Mouse (Mus musculus) stomach, embryonic 16.5 days (tissue): Measurements from ENCODE around the gene Iqcf1. TPM values are rescaled to one million over a fixed set of nuclear protein-coding genes. Genes with fewer than 3 reads are reported as not detected.

Source experiments
- ATAC-seq: fragments of 200-750 bp; cut with Nextera tagmentation; 2 replicates; pipeline ENCODE4 v1.8.0; 2017; ENCODE audit warnings: moderate number of reproducible peaks, moderate TSS enrichment; ENCODE audit not compliant: insufficient read depth, low FRiP score
- H3K27ac ChIP-seq: fragments of 300-500 bp; sonication (generic); 2 replicates; pipeline ENCODE4 v1.5.1; 2014; ENCODE audit warnings: low read length
- H3K27me3 ChIP-seq: fragments of 300-500 bp; sonication (generic); 2 replicates; pipeline ENCODE4 v1.6.1; 2014; ENCODE audit warnings: low read length, control low read depth, mixed read lengths; ENCODE audit not compliant: control insufficient read depth, insufficient read depth
- H3K36me3 ChIP-seq: fragments of 300-500 bp; sonication (generic); 2 replicates; pipeline ENCODE4 v1.6.1; 2014; ENCODE audit warnings: low read length; ENCODE audit not compliant: control insufficient read depth, insufficient read depth
- H3K4me1 ChIP-seq: fragments of 300-500 bp; sonication (generic); 2 replicates; pipeline ENCODE4 v1.6.1; 2014; ENCODE audit warnings: low read length, control low read depth, mixed read lengths; ENCODE audit not compliant: control insufficient read depth, insufficient read depth
- H3K4me2 ChIP-seq: fragments of 300-500 bp; sonication (generic); 2 replicates; pipeline ENCODE4 v1.6.1; 2014; ENCODE audit warnings: low read depth, low read length, mixed read lengths
- H3K4me3 ChIP-seq: fragments of 300-500 bp; sonication (generic); replicated peaks from 2 replicates; pipeline ENCODE4 v1.5.1; 2014; ENCODE audit warnings: mild to moderate bottlenecking, low read length
- H3K9ac ChIP-seq: fragments of 300-500 bp; sonication (generic); 2 replicates; pipeline ENCODE4 v1.6.1; 2014; ENCODE audit warnings: low read length
- H3K9me3 ChIP-seq: fragments of 300-500 bp; sonication (generic); replicated peaks from 2 replicates; pipeline ENCODE4 v1.6.1; 2016; ENCODE audit warnings: low read length, control low read depth; ENCODE audit not compliant: control insufficient read depth
- WGBS: fragments of 180-500 bp; shearing (Covaris S2); extraction: QIAGEN DNeasy Blood & Tissue Kit; methylation state at CpG from one replicate; pipeline ENCODE4 v1.1.7; 2014; 5-methylcytosine and 5-hydroxymethylcytosine counted together
- polyA plus RNA-seq: library from polyadenylated mRNA; unstranded; fragments of >200 nt; fragmentation: Nextera tagmentation; extraction: Ambion mirVana; gene quantifications from 2 replicates; pipeline ENCODE4 v1.2.1, GENCODE M21; 2015

The Iqcf1 gene
- polyA plus RNA-seq, 1 experiment from 2014 or later = not detected

GRCm38 (mm10) chr9:106476002-106476923, 23.5 kb upstream of the Iqcf1 start:
- no peaks in the 10 kb centered on the region for H3K27me3 ChIP-seq
- peaks cover 40% of the 10 kb centered on the region for H3K4me1 ChIP-seq
- peak overlapping the region; percentile 82 for H3K27ac ChIP-seq
- H3K9me3 ChIP-seq = no peaks in the 10 kb centered on the region
- peak; percentile 54 for ATAC-seq
- peaks cover 7% of the 10 kb centered on the region; the same call in 1 of the 2 replicates for H3K36me3 ChIP-seq
- peak overlapping the region; percentile 62 for H3K9ac ChIP-seq
- WGBS = 16% methylated on average over 16 of the region's 16 CpGs
- peak overlapping the region; percentile 77 for H3K4me3 ChIP-seq
- peak overlapping the region; percentile 56 for H3K4me2 ChIP-seq

- Histone ChIP-seq H3K36me3 (peaks cover 7% of the 10 kb centered on the region; the same call in 1 of the 2 replicates), H3K27me3 (no peaks in the 10 kb centered on the region), H3K9me3 (no peaks in the 10 kb centered on the region), H3K27ac (peak within 1 kb of the TSS; percentile 82), H3K4me1 (peaks cover 36% of the 10 kb centered on the region), H3K9ac (peak within 1 kb of the TSS; percentile 72), H3K4me2 (peak within 1 kb of the TSS; percentile 97), H3K4me3 (peak within 1 kb of the TSS; percentile 77)
- peak; percentile 97 for ATAC-seq
- WGBS = under 1% methylated on average over 41 of the region's 41 CpGs
Observed at GRCm38 (mm10) chr9:106476924-106477484, 22.8 kb upstream of the Iqcf1 start, which contains the start of gene Parp3. Gene Parp3 (minus strand): TSS chr9:106476949.

- no peak overlapping the region for H3K27ac ChIP-seq
- H3K9ac ChIP-seq = peak overlapping the region; percentile 72
- H3K27me3 ChIP-seq = no peaks in the 10 kb centered on the region
- ATAC-seq = no peak
- peaks cover 36% of the 10 kb centered on the region for H3K4me1 ChIP-seq
- H3K9me3 ChIP-seq = no peaks in the 10 kb centered on the region
- peak overlapping the region; percentile 97 for H3K4me2 ChIP-seq
- WGBS = 1% methylated on average over 16 of the region's 16 CpGs
- H3K36me3 ChIP-seq = peaks cover 7% of the 10 kb centered on the region; the same call in 1 of the 2 replicates
- peak overlapping the region; percentile 77 for H3K4me3 ChIP-seq
Observed at GRCm38 (mm10) chr9:106477649-106478048, 22.1 kb upstream of the Iqcf1 start.

- Histone ChIP-seq H3K9ac (peak overlapping the region; percentile 72), H3K27me3 (no peaks in the 10 kb centered on the region), H3K9me3 (no peaks in the 10 kb centered on the region), H3K4me2 (peak overlapping the region; percentile 97), H3K4me3 (peak overlapping the region; percentile 77), H3K4me1 (peaks cover 36% of the 10 kb centered on the region), H3K36me3 (peaks cover 7% of the 10 kb centered on the region; the same call in 1 of the 2 replicates), H3K27ac (no peak overlapping the region)
- WGBS = 75% methylated on average over 9 of the region's 9 CpGs
- no peak for ATAC-seq
Observed at GRCm38 (mm10) chr9:106478101-106478500, 21.7 kb upstream of the Iqcf1 start.

- Histone ChIP-seq H3K4me1 (peaks cover 19% of the 10 kb centered on the region), H3K9me3 (no peaks in the 10 kb centered on the region), H3K4me3 (no peak overlapping the region), H3K27ac (no peak overlapping the region), H3K36me3 (peaks cover 22% of the 10 kb centered on the region), H3K27me3 (no peaks in the 10 kb centered on the region), H3K9ac (no peak overlapping the region), H3K4me2 (no peak overlapping the region)
- ATAC-seq = no peak
- WGBS = 94% methylated on average over 7 of the region's 7 CpGs
Observed at GRCm38 (mm10) chr9:106480541-106480940, 19.2 kb upstream of the Iqcf1 start.

GRCm38 (mm10) chr9:106481075-106481474, 18.7 kb upstream of the Iqcf1 start:
- WGBS = 90% methylated on average over 15 of the region's 15 CpGs
- no peak for ATAC-seq
- Histone ChIP-seq H3K4me3 (no peak overlapping the region), H3K4me1 (peaks cover 14% of the 10 kb centered on the region), H3K27ac (no peak overlapping the region), H3K9ac (no peak overlapping the region), H3K27me3 (no peaks in the 10 kb centered on the region), H3K4me2 (no peak overlapping the region), H3K36me3 (peaks cover 25% of the 10 kb centered on the region), H3K9me3 (no peaks in the 10 kb centered on the region)

- H3K27me3 ChIP-seq = no peaks in the 10 kb centered on the region
- no peak overlapping the region for H3K27ac ChIP-seq
- no peak overlapping the region for H3K9ac ChIP-seq
- H3K4me3 ChIP-seq = no peak overlapping the region
- no peak for ATAC-seq
- WGBS = 92% methylated on average over 13 of the region's 13 CpGs
- peaks cover 8% of the 10 kb centered on the region for H3K4me1 ChIP-seq
- no peaks in the 10 kb centered on the region for H3K9me3 ChIP-seq
- H3K36me3 ChIP-seq = peaks cover 28% of the 10 kb centered on the region
- no peak overlapping the region for H3K4me2 ChIP-seq
Observed at GRCm38 (mm10) chr9:106481676-106482075, 18.1 kb upstream of the Iqcf1 start.

GRCm38 (mm10) chr9:106482578-106483115, 17.1 kb upstream of the Iqcf1 start:
- H3K27me3 ChIP-seq = no peaks in the 10 kb centered on the region
- WGBS = 86% methylated on average over 17 of the region's 17 CpGs
- H3K4me3 ChIP-seq = no peak overlapping the region
- H3K9ac ChIP-seq = no peak overlapping the region
- H3K4me1 ChIP-seq = peaks cover 7% of the 10 kb centered on the region
- H3K9me3 ChIP-seq = no peaks in the 10 kb centered on the region
- H3K27ac ChIP-seq = no peak overlapping the region
- no peak overlapping the region for H3K4me2 ChIP-seq
- peaks cover 28% of the 10 kb centered on the region for H3K36me3 ChIP-seq
- ATAC-seq = no peak

- Histone ChIP-seq H3K4me2 (no peak overlapping the region), H3K4me3 (no peak overlapping the region), H3K9me3 (no peaks in the 10 kb centered on the region), H3K9ac (no peak overlapping the region), H3K27ac (no peak overlapping the region), H3K36me3 (peaks cover 28% of the 10 kb centered on the region), H3K4me1 (peaks cover 3% of the 10 kb centered on the region), H3K27me3 (no peaks in the 10 kb centered on the region)
- WGBS = 96% methylated on average over 10 of the region's 10 CpGs
- no peak for ATAC-seq
Observed at GRCm38 (mm10) chr9:106483136-106483535, 16.6 kb upstream of the Iqcf1 start.
